Comparison of ENCODE assay signal across 8 mouse cellular contexts in genomic region chr9:57262795-57263684, GRCm38 (mm10). TPM values are rescaled to one million over a fixed set of nuclear protein-coding genes. Genes with fewer than 3 reads are reported as not detected.
DNase-seq lines count a peak whose midpoint lies in the region; ATAC-seq and TF ChIP-seq lines count a peak whose summit lies in the region.

No protein-coding gene starts in this region.

- H3K36me3 ChIP-seq in spleen, adult 2 months (ENCODE audit: control insufficient read depth, insufficient read depth, low read length), result peaks cover 5% of the 10 kb centered on the region
- peaks cover 2% of the 10 kb centered on the region; the same call in 1 of the 2 replicates for H3K36me3 ChIP-seq in forebrain, embryonic 11.5 days (ENCODE audit: control insufficient read depth, insufficient read depth, low read length)
- peaks cover 4% of the 10 kb centered on the region for H3K36me3 ChIP-seq in liver, embryonic 11.5 days (ENCODE audit: control insufficient read depth, insufficient read depth, low read length)
- no peaks in the 10 kb centered on the region for H3K36me3 ChIP-seq in stomach, embryonic 16.5 days (ENCODE audit: control insufficient read depth, insufficient read depth, low read length)

- no peaks in the 10 kb centered on the region for H3K27me3 ChIP-seq in spleen, adult 2 months (ENCODE audit: control insufficient read depth, insufficient read depth, low read length)
- peaks cover 2% of the 10 kb centered on the region; the same call in 1 of the 2 replicates for H3K27me3 ChIP-seq in forebrain, embryonic 11.5 days (ENCODE audit: control insufficient read depth, insufficient read depth, low read length)
- no peaks in the 10 kb centered on the region for H3K27me3 ChIP-seq in liver, embryonic 11.5 days (replicated peaks; ENCODE audit: control insufficient read depth, insufficient read depth, low read length)
- no peaks in the 10 kb centered on the region for H3K27me3 ChIP-seq in stomach, embryonic 16.5 days (ENCODE audit: control insufficient read depth, insufficient read depth, low read length)

- H3K27ac ChIP-seq in spleen, adult 2 months (ENCODE audit: insufficient read depth, low read length), result peak overlapping the region; percentile 94
- H3K27ac ChIP-seq in forebrain, embryonic 11.5 days (ENCODE audit: low read depth, low read length), result no peak overlapping the region
- H3K27ac ChIP-seq in liver, embryonic 11.5 days (ENCODE audit: low read depth, low read length), result 0 out of 2 replicates have a peak overlapping the region, but pooled peaks have one; percentile 78
- peak overlapping the region; percentile 87 for H3K27ac ChIP-seq in stomach, embryonic 16.5 days (ENCODE audit: low read length)

- H3K4me3 ChIP-seq in spleen, adult 2 months (ENCODE audit: extremely low read depth, insufficient read depth, insufficient read length), result peak overlapping the region; percentile 87
- peak overlapping the region; percentile 79 for H3K4me3 ChIP-seq in forebrain, embryonic 11.5 days (ENCODE audit: low read depth, low read length)
- H3K4me3 ChIP-seq in liver, embryonic 11.5 days (ENCODE audit: low read depth, low read length), result peak overlapping the region; percentile 90
- H3K4me3 ChIP-seq in stomach, embryonic 16.5 days (replicated peaks; ENCODE audit: low read length), result peak overlapping the region; percentile 89

- WGBS in spleen, adult 2 months, result 48% methylated on average over 13 of the region's 13 CpGs
- WGBS in forebrain, embryonic 11.5 days, result 53% methylated on average over 13 of the region's 13 CpGs
- 47% methylated on average over 13 of the region's 13 CpGs for WGBS in liver, embryonic 11.5 days
- WGBS in stomach, embryonic 16.5 days, result 55% methylated on average over 13 of the region's 13 CpGs

- peak in 1 of 2 experiments; percentile 51 for DNase-seq in spleen, adult 2 months (ENCODE audit: low read depth in 1 of 2, low spot score in 2 of 2)
- DNase-seq in spleen, adult 12 weeks (ENCODE audit: low spot score), result no peak
- DNase-seq in forebrain, embryonic 11.5 days (ENCODE audit: low spot score), result no peak
- DNase-seq in liver, embryonic 11.5 days (ENCODE audit: low spot score), result no peak
- DNase-seq in ovary, postnatal 36 days (ENCODE audit: low spot score), result no peak
- no peak for DNase-seq in Muller cell, postnatal 12 days (ENCODE audit: inconsistent ontology term)
- no peak for DNase-seq in embryo, embryonic 11 days

- peak overlapping the region; percentile 82 for H3K9ac ChIP-seq in forebrain, embryonic 11.5 days (ENCODE audit: low read length)
- H3K9ac ChIP-seq in liver, embryonic 11.5 days (ENCODE audit: low read depth, low read length), result peak overlapping the region; percentile 86
- peak overlapping the region; percentile 96 for H3K9ac ChIP-seq in stomach, embryonic 16.5 days (ENCODE audit: low read length)

- H3K4me1 ChIP-seq in spleen, adult 2 months (ENCODE audit: control insufficient read depth, insufficient read depth, insufficient read length), result peaks cover 13% of the 10 kb centered on the region; the same call in 1 of the 2 replicates
- peaks cover 13% of the 10 kb centered on the region; the same call in 1 of the 2 replicates for H3K4me1 ChIP-seq in forebrain, embryonic 11.5 days (replicated peaks; ENCODE audit: control insufficient read depth, insufficient read depth, low read length)
- H3K4me1 ChIP-seq in liver, embryonic 11.5 days (replicated peaks; ENCODE audit: control insufficient read depth, insufficient read depth, low read length), result peaks cover 30% of the 10 kb centered on the region
- H3K4me1 ChIP-seq in stomach, embryonic 16.5 days (ENCODE audit: control insufficient read depth, insufficient read depth, low read length), result peaks cover 18% of the 10 kb centered on the region

- peak overlapping the region; percentile 95 for H3K4me2 ChIP-seq in forebrain, embryonic 11.5 days (ENCODE audit: low read depth, low read length, severe bottlenecking)
- H3K4me2 ChIP-seq in liver, embryonic 11.5 days, result peak overlapping the region; percentile 97
- H3K4me2 ChIP-seq in stomach, embryonic 16.5 days (ENCODE audit: low read depth, low read length), result peak overlapping the region; percentile 77

- no peak for TF ChIP-seq POLR2A in spleen, adult 2 months (IDR thresholded peaks at IDR 0.05; ENCODE audit: low read depth, low read length)

- TF ChIP-seq CTCF in spleen, adult 2 months (IDR thresholded peaks at IDR 0.05; ENCODE audit: extremely low read depth, insufficient read depth, insufficient read length, insufficient replicate concordance), result no peak

- ATAC-seq in forebrain, embryonic 11.5 days (replicated peaks; ENCODE audit: low FRiP score), result no peak
- no peak for ATAC-seq in liver, embryonic 11.5 days (replicated peaks; ENCODE audit: low FRiP score)
- no peak for ATAC-seq in stomach, embryonic 16.5 days (ENCODE audit: insufficient read depth, low FRiP score)

- no peaks in the 10 kb centered on the region for H3K9me3 ChIP-seq in forebrain, embryonic 11.5 days (ENCODE audit: control insufficient read depth, low read length)
- H3K9me3 ChIP-seq in liver, embryonic 11.5 days (ENCODE audit: control insufficient read depth, low read length), result no peaks in the 10 kb centered on the region
- no peaks in the 10 kb centered on the region for H3K9me3 ChIP-seq in stomach, embryonic 16.5 days (replicated peaks; ENCODE audit: control insufficient read depth, low read length)

RNA-seq across cellular contexts. Expression of gene 1700017B05Rik, which starts 0.6 kb away (rescaled TPM):
- polyA plus RNA-seq in spleen, adult 2 months (2012; rRNA removed), result 20.3 and 21.6 TPM in 2 replicates
- 12.5 TPM in 2 replicates for polyA plus RNA-seq in forebrain, embryonic 11.5 days (2014; fragmentation: Nextera tagmentation; extraction: Ambion mirVana)
- 27.0 and 29.5 TPM in 2 replicates for polyA plus RNA-seq in liver, embryonic 11.5 days (2014; fragmentation: Nextera tagmentation; extraction: Ambion mirVana)
- polyA plus RNA-seq in stomach, embryonic 16.5 days (2015; fragmentation: Nextera tagmentation; extraction: Ambion mirVana), result 21.7 and 23.0 TPM in 2 replicates

RNA-seq across cellular contexts. Expression of gene Trcg1, which starts 26.7 kb away (rescaled TPM):
- not detected in 2 replicates for polyA plus RNA-seq in spleen, adult 2 months (2012; rRNA removed)
- 0.09 TPM in 1 of 2 replicates, not detected in the other for polyA plus RNA-seq in forebrain, embryonic 11.5 days (2014; fragmentation: Nextera tagmentation; extraction: Ambion mirVana)
- not detected in 2 replicates for polyA plus RNA-seq in liver, embryonic 11.5 days (2014; fragmentation: Nextera tagmentation; extraction: Ambion mirVana)
- 0.07 TPM in 1 of 2 replicates, not detected in the other for polyA plus RNA-seq in stomach, embryonic 16.5 days (2015; fragmentation: Nextera tagmentation; extraction: Ambion mirVana)
